Mouse (Mus musculus): ENCODE measurements around the gene Fam160a1.
A peak's percentile ranks its signal among the peaks of the same experiment; 100 is the strongest.

Gene Fam160a1

DNA sequence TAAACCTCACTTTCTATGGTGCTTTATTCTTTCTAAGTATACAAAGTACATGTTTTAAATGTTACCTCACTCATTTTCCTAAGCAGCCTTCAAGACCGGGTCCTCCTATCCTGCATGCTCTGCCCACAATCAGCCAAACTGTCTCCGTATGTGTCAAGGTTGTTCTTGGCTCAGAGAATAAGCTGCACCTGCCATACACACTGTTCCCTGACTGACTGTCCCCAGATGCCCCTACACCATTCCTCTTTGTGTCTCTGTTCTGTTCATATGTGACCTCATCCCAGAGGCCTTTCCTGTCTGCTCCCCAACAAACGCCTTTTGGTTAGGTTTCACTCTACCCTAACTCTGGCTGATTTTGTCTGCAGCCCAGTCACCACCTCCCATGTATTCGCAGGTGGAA lies 10.2 kb upstream of the Fam160a1 start:
- no peak for DNase-seq (ENCODE audit: low read depth)

DNA sequence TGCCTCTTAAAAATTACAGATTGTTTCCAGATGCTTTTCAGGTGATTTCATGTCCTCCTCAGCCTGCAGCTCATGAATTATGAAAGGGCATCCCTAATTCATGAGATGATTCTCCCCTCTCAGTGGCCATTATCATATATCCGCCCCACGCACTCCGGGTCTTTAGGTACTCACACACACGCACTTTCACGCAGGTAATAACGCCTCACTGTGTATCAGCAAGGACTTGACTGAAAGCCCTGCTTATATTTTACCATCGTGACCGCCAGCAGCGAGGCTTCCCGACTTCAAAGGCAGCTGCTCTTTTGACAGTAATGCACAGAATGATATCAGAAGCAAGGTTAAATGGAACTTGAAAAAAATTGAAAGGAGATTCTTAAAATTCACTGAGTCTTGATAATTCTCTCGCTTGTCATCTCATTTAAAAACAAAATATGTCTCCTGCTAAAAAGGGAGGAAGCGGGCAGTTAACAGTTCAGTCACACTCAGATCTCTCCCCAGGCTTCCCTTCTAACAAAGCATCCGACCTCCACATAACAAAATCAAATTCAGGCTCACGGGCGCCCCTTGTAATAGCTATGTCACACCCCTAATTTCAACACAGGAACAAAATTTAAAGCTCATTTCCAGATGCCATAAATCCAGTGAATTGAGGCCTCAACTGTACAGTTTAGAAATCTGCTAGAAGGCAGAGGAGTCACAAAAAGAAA lies 3.9 kb upstream of the Fam160a1 start:
- no peak for DNase-seq (ENCODE audit: low read depth)

DNA sequence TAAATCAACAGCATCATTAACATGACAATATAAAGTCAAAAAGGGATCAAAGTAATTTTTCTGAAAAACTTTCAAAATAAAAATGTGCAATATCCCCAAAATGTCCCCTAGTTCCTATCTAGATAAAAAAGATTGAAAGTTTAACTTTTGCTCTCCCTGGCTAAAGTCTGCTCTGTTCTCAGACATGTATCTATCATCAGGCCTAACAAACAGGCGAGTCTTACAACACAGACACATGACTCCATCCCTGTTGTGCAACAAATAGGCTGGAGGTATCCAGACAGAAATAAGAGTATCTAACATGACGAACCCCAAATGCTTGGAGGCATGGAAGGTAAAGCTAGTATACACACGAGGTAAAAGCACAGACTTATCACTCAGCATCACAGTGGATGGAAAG lies 2.2 kb upstream of the Fam160a1 start:
- no peak for DNase-seq (ENCODE audit: low read depth)

DNA sequence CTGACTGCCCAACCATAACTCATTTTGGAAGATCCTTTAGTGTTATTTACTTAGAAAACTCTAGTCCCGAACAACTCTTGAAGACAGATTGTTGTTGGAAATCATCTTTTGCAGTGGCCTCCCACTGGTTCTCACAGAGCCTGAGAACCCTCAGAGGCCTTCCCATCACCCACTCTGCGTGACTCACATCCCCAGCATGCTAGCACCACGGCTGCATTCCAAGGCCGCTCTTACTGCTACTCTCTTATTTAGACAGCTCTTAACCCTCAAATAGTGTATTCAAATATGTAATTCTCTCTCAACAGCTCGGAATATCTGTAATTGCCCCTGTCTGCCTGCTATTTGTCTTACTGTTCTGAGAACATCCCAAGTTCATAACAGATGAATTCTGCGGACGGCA lies 2.9 kb downstream of the Fam160a1 start:
- no peak for DNase-seq (ENCODE audit: low read depth)

DNA sequence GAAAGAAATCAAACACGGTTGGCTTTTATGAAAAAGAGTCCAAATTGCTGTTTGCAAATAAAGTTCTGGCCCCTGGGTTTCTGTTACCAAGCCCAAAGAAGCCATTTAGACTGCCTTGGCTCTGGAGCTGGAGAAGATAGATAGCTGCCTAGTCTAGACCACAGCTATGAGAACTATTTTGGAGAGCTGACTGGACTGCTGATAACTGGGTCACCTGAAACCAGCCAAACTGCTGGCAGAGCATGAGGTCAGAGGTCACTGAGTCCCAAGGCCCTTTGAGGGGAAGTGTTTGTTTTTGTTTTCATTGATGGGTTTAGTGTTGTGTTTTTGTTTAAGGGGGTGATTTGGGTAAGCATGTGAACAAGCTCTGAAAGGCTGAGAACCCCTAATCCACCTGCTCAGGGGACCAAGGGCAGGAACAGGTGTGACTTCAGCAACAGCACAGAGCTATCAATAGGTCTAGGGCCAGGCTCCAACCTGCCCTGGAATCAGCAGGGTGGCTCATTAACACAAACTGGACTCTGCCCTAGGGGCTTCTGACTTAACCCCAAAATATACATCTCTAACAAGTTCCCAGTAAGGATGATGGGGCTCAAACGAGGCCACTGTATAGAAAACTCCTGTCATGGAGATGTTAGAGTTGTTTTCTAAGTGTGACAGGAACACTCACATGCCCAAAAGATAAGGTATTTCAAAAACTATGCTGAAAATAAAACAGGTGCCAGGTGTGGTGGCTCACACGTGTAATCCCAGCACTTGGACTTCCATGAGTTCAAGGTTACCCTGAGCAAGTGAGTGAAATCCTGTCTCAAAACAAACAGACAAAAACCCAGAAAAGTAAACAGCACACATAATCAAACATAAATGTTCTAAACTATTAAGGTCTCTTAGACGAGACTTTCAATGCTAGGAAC lies 3.7 kb downstream of the Fam160a1 start:
- DNase-seq (ENCODE audit: low read depth) = no peak

DNA sequence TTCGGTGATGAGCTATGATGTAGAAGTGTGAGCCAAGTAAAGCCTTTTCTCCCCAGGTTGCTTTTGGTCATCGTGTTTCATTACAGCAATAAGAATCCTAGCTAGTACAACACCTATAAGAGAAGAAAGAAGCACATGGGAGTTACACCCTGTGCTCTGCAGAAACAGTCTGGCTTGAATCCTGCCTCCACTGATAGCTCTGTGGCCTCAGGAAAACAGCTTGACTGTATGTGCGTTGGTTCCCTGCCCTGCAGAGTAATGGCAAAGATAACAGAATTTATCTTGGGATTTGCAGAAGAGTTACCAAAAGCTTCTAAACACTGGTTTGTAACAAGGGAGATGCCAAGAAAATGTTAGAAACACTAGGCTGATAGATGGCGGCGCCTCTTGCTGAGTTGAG lies 5.1 kb downstream of the Fam160a1 start:
- DNase-seq (ENCODE audit: low read depth) = no peak

DNA sequence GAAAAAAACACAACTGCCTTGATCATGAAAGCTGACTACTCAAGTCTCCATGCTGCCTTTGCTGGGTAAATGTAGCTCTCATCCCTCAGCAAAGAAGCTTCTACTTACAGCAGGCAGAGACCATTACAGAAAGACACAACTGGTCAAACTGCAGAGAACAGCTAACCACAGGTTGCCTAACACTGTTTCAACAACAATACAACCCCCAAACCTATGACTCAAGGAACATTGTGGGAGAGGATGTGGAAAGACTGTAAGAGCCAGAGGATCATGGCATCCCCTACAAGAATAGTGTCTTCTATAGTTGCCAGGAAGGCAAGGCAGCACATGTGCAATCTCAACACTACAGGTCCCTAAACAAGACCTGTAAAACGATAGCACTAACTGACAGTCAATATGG lies 23.9 kb downstream of the Fam160a1 start:
- DNase-seq (ENCODE audit: low read depth) = no peak

DNA sequence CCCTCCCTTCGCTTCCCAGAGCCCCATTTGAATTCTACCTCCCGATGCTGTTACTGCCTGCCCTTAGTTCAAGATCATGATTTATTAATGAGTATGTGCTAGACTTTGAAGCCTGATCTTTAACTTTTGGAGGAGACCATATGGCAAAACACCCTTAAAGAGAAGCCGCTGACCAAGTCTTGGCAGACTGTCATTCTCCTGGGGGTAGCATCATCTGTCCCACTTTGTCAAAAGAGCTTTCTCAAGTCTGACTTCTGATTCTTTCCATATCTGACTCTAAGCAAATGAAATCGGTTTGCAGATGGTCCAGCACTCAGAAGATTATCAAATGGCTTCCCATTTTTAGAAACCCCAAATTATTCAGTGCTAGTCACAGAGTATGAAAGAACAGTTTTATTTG lies 27.3 kb downstream of the Fam160a1 start:
- no peak for DNase-seq (ENCODE audit: low read depth)

DNA sequence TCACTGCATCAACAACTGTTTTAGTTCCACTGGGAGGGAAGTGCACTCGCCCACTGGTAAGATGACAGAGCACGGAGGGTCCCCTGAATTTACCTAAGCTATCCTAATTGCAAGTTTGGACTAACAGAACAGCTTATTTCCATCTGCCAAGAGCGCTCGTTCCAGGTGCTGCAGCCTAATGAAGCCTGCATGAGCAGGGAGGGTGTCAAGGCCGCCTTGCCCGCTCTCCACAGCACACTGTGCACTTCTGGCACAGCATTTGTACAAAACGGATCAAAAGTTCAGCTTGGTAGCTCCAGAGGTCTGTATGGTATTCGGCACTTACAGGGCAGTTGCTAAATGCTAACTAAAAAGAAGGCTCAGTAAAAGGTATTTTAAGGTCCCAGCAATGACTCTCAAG lies 30.6 kb downstream of the Fam160a1 start:
- no peak for DNase-seq (ENCODE audit: low read depth)

DNA sequence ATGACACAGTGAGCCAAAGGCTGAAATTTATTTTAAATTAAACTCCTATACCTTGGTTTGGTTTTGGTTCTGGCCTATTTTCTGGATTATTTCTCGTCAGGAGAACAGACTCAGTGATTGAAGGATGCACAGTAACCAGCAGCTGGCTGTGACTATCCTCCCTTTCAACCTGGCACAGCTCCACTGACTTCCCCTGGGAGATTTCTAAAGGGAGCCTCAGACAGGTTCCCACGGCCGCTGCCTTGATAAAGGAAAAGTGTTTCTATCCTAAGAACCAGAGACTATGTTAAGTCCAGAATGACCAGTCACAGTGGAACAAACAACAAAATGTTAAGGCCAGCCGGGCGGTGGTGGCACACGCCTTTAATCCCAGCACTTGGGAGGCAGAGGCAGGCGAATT lies 36.2 kb downstream of the Fam160a1 start:
- DNase-seq (ENCODE audit: low read depth) = no peak

DNA sequence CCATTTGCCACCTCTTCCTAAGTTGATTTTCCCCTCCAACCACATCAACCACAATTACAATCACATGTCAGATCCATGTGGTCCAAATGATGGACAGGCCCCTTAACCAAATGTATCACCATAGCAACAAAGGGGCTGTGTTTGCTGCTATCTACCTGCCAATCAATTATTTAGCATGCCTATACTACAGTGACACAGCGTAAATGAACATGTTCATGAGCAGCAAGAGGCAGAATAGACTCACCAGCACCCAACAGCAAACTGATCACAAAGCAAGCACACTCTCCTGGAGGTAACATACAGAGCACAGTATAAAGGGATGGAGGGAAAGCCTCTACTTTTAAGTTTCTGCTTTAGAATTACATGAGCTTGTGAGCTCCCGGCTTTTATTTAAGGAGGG lies 36.8 kb downstream of the Fam160a1 start:
- DNase-seq (ENCODE audit: low read depth) = no peak

DNA sequence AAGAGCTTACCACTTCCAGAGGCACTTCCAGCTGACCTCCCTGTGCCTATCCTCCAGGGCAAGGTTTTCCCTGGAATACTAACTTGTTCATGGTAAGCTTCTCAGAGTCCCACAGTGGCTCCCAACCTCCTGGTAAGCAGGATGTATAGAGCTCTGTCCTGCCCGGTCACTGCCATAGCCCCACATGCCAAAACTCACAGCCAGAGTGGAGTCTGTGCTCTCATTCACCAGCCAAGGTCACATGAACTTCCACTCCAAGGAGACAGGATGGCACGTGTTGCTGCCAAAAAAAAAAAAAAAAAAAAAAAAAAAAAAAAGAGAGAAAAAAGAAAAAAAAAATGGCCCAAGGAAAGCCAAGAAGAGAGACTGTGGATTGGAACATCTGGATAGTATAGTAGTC lies 39.2 kb downstream of the Fam160a1 start:
- DNase-seq (ENCODE audit: low read depth) = no peak

DNA sequence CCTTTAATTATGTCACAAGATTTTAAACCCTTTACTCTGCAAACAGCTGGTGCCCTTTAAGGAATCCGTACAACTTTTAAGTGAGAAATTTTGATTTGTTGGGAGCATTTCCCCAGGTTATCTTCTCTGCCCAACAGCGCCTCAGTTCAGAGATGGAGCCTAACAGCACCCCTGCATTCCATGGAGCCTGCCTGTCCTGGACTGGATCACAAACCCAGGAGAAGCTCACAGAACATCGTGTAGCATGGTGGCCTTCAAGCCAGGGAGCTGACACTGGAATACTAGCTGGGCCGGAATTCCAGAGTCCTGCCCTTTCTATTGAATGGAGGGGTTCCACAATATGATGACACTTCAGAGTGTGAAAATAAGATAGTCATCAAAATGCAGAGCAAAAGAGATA lies 39.7 kb downstream of the Fam160a1 start:
- no peak for DNase-seq (ENCODE audit: low read depth)

DNA sequence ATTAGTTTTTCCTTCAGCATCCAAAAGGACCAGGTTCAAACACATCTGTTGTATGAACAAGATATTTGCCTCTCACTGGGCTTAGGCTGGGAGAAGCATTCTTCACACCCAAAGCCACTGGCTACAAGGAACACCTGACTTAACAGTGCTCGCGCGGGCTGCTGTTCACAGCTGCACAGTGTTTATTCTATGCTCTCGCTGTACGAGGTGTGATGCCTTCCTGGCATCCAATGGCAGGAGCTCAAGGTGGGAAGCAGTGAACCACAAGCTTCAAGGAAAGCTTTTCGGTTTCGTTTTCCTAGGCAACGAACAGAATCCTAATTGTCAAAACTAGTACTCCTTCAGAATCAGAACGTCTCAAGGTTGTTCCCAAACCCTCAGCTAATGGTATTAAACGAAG lies 40.4 kb downstream of the Fam160a1 start:
- DNase-seq (ENCODE audit: low read depth) = no peak

DNA sequence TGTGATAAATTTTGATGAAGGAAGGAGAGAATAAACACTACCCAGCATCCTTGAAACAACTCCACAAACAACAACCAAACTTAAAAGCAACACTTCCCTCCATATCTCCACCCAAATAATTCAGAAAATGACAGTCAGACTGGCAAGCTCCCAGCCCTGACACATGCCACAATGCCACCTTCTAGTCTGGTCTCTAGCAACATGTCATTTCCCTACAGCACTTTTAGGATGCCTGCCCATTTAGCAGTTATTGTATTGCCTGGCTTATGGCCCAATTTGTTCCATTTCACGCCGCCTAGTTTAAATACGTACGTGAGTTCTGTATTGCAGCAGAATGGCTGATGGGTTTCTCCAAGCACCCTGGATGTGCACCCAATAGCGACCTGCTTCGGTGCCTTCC lies 41.0 kb downstream of the Fam160a1 start:
- no peak for DNase-seq (ENCODE audit: low read depth)

DNA sequence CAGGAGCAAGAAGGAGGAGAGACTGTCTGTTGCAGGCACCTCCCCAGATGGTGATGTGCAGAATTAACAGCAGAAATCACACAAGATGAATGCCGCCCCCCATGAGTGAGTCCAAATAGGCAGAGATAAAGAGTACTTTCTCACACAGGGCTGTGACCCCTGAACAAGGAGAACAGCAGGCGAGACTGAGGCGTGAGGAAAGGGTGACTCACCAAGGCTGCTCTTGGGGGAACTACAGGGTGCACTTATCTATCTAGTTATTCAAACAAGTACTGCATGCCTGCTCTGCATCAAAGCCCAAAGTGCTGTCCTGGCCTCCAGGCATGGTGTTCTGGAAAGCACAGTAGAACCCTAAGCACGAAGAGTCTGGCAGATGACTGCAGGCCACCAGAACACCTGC lies 43.2 kb downstream of the Fam160a1 start:
- no peak for DNase-seq (ENCODE audit: low read depth)

DNA sequence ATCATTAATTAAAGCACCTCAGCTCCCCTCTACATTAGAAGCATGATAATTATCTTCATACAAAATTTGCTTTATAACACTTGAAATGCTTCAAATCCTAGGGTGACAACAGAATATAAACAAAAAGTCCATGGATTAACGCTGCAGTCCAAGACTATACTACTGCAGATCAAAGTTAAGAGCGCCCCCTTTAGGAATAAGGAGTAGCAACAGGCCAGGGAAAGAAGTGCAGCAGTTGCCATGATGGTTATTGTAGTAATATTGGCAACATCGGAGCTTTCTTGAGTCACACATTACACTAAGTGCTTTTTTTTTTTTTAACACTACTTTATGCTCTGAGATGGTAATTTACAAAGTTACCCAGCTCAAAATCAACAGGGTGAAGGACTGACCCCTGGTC lies 43.7 kb downstream of the Fam160a1 start:
- peak; percentile 3 for DNase-seq (ENCODE audit: low read depth)

DNA sequence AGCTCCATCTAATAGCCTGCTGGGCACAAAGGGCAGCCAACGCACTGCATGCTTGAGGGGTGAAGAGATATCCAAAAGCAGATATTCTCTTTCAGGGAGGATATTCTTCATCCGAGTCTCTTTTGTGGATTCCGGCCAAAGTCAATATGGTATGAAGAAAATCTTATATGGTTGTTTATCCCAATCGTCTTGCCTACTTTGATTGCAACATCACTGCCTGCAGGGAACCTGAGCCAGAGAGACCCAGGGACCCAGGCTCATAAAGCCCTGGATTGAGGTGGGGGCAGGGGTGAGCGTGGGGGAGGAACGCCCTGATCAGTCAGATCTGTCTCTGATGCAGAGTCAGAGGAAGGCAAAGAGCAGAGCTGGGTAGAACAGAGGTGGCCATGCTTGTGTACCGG lies 52.2 kb downstream of the Fam160a1 start:
- no peak for DNase-seq (ENCODE audit: low read depth)

DNA sequence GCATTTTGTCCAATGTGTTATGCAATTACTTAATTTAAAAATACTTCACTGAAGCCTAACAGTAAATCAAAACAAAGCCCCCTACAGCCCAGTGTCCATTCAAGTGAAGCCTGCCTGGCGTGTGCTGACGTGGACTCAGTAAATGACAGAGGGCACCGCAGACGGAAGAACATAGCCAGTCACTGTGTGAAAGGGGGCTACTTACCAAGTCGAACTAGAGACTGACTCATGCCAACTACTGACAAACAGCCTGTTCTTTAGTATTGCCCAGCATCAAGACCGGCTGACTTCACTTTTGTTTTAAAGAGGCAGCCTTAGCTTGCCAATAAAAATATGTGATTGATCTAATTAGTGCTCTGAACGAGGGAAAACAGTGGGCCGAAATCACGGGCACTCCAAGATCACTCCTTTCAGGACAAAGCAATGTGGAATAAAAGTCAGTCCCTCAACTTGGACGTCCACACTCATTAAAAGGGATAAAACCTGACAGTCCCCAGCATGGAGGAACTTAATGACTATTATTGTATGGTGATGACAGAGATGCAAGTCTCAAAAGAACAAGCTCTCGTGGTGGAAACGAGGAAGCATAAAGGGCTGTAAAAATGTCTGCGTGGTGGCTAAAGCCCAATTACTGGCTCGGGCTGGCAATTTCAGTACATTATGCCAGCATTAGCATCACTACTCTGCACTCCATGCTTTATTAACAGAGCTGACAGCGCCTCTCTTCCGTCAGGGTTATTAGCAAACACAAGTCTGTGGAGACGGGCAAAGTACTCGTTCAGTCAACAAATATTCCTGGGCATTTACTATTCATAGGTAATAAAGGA lies 52.9 kb downstream of the Fam160a1 start:
- no peak for DNase-seq (ENCODE audit: low read depth)

DNA sequence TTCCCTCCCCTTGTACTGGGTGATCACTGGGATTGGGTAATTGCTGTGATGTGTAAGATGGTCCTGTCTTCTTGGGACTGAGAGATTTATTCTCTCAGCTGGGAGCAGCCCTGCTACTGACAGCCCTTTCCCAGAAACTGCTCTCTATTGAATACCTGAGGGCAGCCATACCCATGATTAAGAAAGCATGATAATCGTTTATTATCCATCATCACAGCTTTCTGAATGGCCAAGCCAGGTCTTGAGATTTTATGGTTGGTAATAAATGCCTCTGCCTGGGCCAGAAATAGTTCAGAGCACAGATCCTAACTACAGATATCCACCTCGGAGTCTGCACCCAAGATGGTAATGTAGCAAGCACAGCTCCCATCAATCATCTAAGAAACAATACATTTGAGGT lies 59.1 kb downstream of the Fam160a1 start:
- no peak for DNase-seq (ENCODE audit: low read depth)

DNA sequence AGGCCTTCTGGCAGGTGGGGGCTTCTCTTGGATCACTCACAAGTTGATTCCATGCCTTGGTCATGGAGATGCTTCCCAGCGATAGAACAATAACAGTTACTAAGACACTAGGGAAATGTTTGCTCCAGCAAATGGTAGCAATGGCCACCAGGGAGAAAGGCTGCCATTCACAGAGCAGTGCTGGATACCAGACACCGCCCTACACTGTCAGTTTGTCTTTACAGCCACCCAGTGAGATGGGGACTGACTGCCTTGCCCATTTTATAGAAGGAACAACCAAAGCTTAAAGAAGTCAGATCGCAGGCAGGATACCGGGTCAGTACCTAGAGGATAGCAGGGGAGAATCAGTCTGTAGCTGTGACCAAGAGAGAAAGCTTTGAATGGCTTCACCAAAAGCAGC lies 59.7 kb downstream of the Fam160a1 start:
- no peak for DNase-seq (ENCODE audit: low read depth)

DNA sequence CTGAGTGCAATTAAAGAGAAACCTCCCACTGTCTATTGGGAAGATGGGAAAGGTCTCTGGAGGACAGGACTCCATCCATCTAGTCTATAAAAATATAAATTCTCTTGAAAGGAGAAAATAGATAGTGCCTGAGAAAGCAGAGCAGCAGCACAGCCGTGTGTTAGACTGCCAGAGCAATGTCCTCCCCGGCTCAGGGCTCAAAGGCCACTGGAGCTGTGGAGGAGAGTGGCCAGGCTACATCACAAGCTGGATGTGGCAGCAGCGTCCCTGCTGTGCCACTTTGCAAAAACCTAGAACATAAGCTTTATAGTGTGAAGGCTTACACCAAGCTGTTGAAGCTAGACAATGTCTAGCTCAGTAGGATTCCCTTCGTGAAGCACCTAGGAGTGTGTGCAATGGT lies 67.7 kb downstream of the Fam160a1 start:
- no peak for DNase-seq (ENCODE audit: low read depth)

DNA sequence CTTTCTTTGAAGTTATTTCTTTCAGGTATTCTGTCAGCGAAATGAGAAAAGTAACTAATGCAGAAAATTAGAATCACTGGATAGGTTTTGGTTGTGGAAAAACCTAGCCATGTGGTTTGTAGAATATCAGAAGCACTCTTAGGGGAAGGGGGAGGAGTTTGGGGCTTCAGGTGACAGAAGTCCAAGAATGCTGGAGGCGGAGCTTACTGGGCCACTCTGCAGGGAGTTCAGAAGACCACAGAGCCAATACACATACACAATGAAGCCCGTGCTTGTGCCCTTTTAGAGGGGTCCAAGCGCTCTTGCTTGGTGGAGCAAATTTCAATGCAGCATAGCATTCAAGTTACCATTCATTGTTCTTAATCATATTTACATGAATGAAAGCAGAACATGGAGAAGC lies 68.2 kb downstream of the Fam160a1 start:
- DNase-seq (ENCODE audit: low read depth) = no peak

Measured in induced T-regulatory cell, adult 2 months (primary cell).